Mouse (Mus musculus): ENCODE measurements around the gene Ccdc88c. TPM values are rescaled to one million over a fixed set of nuclear protein-coding genes. Genes with fewer than 3 reads are reported as not detected.
A peak's percentile ranks its signal among the peaks of the same experiment; 100 is the strongest.

The Ccdc88c gene
- polyA plus RNA-seq, 1 experiment from 2014 or later: 9.0 TPM

DNA sequence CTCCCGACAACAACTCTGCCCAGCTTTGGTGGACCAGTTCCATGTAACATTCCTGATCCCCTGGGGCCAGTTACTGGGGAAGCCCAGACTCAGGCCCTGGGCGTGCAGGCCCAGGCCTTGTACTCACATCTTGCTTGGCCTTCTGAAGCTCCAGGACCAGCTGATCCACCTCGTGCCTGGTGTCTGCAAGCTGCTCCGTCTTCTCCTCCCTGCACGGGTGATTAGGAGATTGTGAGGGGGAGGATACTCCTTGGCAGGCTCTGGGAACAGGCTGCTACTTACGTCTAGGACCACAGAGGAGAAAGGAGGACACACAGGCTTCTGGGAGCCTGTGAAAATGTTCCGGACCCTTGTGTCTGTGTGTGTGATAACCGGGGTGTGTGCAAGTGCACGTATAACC, 62.6 kb downstream of the Ccdc88c start:
- 83% methylated on average over 9 of the region's 9 CpGs for WGBS
- no peak for ATAC-seq
- no peak overlapping the region for H3K9ac ChIP-seq (ENCODE audit: low read depth, low read length)
- no peaks in the 10 kb centered on the region; the same call in 1 of the 2 replicates for H3K36me3 ChIP-seq (ENCODE audit: control insufficient read depth, insufficient read depth, low read length)
- H3K4me1 ChIP-seq (ENCODE audit: control insufficient read depth, insufficient read depth, low read depth, low read length): peaks cover 2% of the 10 kb centered on the region; the same call in 1 of the 2 replicates
- no peaks in the 10 kb centered on the region for H3K9me3 ChIP-seq (ENCODE audit: control insufficient read depth, low read length)
- H3K4me2 ChIP-seq (ENCODE audit: low read length): no peak overlapping the region
- no peak overlapping the region for H3K4me3 ChIP-seq (ENCODE audit: low read length)
- H3K27ac ChIP-seq (ENCODE audit: low read depth, low read length): no peak overlapping the region
- H3K27me3 ChIP-seq (replicated peaks; ENCODE audit: control insufficient read depth, insufficient read depth, low read length): no peaks in the 10 kb centered on the region

DNA sequence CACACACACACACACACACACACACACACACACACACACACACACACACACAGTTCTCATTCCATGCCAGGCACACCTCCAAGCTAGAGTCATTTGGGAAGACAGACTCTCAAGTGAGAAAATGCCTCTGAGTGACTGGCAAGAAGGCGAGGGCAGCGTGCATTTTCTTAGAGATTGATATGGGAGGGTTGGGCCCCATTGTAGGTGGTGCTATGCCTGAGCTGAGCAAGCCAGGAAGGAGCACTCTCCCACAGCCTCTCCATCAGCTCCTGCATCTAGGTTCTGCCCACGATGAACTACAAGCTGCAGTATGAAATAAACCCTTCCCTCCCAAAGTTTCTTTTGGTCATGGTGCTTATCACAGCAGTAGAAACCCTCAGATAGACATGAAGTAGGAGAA, 63.6 kb downstream of the Ccdc88c start:
- Histone ChIP-seq H3K27ac (ENCODE audit: low read depth, low read length) (no peak overlapping the region), H3K9ac (ENCODE audit: low read depth, low read length) (no peak overlapping the region), H3K4me2 (ENCODE audit: low read length) (no peak overlapping the region), H3K4me3 (ENCODE audit: low read length) (no peak overlapping the region), H3K4me1 (ENCODE audit: control insufficient read depth, insufficient read depth, low read depth, low read length) (peaks cover 2% of the 10 kb centered on the region; the same call in 1 of the 2 replicates), H3K27me3 (replicated peaks; ENCODE audit: control insufficient read depth, insufficient read depth, low read length) (no peaks in the 10 kb centered on the region), H3K9me3 (ENCODE audit: control insufficient read depth, low read length) (no peaks in the 10 kb centered on the region), H3K36me3 (ENCODE audit: control insufficient read depth, insufficient read depth, low read length) (no peaks in the 10 kb centered on the region; the same call in 1 of the 2 replicates)
- no peak for ATAC-seq
- WGBS: 82% methylated on average over 3 of the region's 3 CpGs

DNA sequence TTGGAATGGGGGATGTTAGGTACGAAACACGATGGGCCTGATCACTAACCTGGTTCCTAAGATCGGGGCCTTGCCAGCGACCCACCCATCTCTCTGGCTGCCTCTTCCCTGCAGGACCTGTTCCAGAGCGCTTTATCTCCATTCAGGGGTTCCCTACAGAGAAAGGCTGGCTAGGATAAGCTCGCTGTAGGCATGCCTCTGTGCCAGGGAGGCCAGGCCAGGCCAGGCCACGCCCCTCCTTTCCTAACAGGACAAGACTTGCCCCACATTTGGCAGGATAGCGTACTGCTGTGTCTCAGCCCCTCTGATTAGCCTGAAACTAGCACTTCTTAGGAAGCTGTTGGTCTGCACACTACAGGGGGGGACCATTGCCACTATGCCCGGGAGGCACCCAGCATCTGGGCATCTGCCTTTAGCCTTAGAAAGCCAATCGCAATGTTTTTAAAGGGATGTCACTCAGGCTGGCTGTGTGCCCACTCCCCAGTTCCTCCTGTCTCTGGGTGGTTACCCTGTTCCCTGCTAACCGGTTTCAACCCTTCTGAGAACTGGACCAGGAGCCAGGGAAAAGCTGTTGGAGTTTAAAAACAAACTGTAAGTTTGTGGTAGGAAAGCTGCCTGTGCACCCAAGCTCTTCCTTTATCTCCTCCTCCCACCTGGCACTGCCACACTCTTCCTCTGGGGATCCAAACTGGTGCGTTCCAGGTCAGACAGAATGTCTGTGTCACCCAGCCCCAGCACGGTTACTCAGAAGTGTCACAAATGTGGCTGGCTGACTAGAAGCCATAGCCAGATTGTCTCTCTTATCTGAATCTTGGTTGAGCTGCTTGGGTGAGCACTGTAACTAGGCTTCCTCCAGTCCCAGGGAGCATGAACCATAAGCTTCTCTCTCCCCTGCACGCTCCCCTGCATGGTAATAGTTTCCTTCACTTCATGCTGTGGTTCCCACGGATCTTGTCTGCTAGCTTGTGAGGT, 69.9 kb downstream of the Ccdc88c start:
- no peak overlapping the region; the same call in 1 of the 2 replicates for H3K27ac ChIP-seq (ENCODE audit: low read depth, low read length)
- peak; percentile 65 for ATAC-seq
- H3K4me1 ChIP-seq (ENCODE audit: control insufficient read depth, insufficient read depth, low read depth, low read length): peaks cover 8% of the 10 kb centered on the region
- no peak overlapping the region for H3K9ac ChIP-seq (ENCODE audit: low read depth, low read length)
- H3K36me3 ChIP-seq (ENCODE audit: control insufficient read depth, insufficient read depth, low read length): no peaks in the 10 kb centered on the region
- H3K4me3 ChIP-seq (ENCODE audit: low read length): no peak overlapping the region
- no peaks in the 10 kb centered on the region for H3K27me3 ChIP-seq (replicated peaks; ENCODE audit: control insufficient read depth, insufficient read depth, low read length)
- H3K4me2 ChIP-seq (ENCODE audit: low read length): no peak overlapping the region
- WGBS: 55% methylated on average over 15 of the region's 15 CpGs
- no peaks in the 10 kb centered on the region for H3K9me3 ChIP-seq (ENCODE audit: control insufficient read depth, low read length)

DNA sequence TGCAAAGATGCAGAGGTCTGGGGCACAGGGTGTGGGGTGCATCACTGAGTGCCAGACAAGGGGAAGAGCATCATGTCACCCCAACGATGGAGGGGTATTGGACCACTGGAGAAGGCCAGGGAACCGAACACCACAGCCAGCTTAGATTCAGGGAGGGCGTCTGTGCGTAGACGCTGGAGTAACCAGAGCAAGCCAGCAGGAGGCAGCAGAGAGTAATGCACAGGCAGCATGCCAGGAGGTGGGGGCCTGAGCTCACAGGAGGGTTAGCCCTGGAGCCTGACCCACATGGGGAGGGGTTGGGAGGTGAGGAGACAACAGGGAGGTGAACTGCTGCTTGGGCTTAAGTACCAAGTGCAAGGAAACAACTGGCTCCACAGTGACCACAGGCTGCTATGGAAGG, 70.8 kb downstream of the Ccdc88c start:
- Histone ChIP-seq H3K4me3 (ENCODE audit: low read length) (no peak overlapping the region), H3K9ac (ENCODE audit: low read depth, low read length) (no peak overlapping the region), H3K4me2 (ENCODE audit: low read length) (no peak overlapping the region), H3K4me1 (ENCODE audit: control insufficient read depth, insufficient read depth, low read depth, low read length) (peaks cover 8% of the 10 kb centered on the region), H3K9me3 (ENCODE audit: control insufficient read depth, low read length) (no peaks in the 10 kb centered on the region), H3K27me3 (replicated peaks; ENCODE audit: control insufficient read depth, insufficient read depth, low read length) (no peaks in the 10 kb centered on the region), H3K36me3 (ENCODE audit: control insufficient read depth, insufficient read depth, low read length) (no peaks in the 10 kb centered on the region), H3K27ac (ENCODE audit: low read depth, low read length) (no peak overlapping the region; the same call in 1 of the 2 replicates)
- 7% methylated on average over 5 of the region's 5 CpGs for WGBS
- ATAC-seq: peak; percentile 34

DNA sequence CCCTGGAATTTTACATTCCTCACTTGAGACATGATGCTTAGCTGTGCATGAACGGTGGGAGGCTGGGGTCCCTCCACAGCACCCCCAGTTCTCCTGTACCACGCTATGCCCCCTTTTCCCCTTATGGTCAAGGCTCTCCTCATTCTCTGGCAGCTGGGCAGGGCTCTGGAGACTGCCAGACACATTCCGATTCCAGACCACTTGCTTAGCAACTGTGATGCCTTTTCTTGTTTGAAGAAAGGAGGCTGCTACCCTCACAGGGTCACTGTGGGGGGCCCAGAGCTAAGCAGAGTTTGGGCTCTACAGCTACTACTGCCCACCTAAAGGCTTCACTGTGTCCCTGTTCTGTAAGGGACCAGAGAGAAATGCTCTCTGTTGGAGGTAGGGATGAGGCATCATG, 71.6 kb downstream of the Ccdc88c start:
- no peak overlapping the region for H3K4me3 ChIP-seq (ENCODE audit: low read length)
- H3K4me2 ChIP-seq (ENCODE audit: low read length): no peak overlapping the region
- no peak overlapping the region; the same call in 1 of the 2 replicates for H3K9ac ChIP-seq (ENCODE audit: low read depth, low read length)
- H3K27me3 ChIP-seq (replicated peaks; ENCODE audit: control insufficient read depth, insufficient read depth, low read length): no peaks in the 10 kb centered on the region
- H3K4me1 ChIP-seq (ENCODE audit: control insufficient read depth, insufficient read depth, low read depth, low read length): peaks cover 11% of the 10 kb centered on the region
- H3K36me3 ChIP-seq (ENCODE audit: control insufficient read depth, insufficient read depth, low read length): no peaks in the 10 kb centered on the region
- H3K27ac ChIP-seq (ENCODE audit: low read depth, low read length): peak overlapping the region; percentile 39; the same call in 1 of the 2 replicates
- H3K9me3 ChIP-seq (ENCODE audit: control insufficient read depth, low read length): no peaks in the 10 kb centered on the region
- ATAC-seq: peak; percentile 18; the same call in 1 of the 2 replicates
- 22% methylated on average over 3 of the region's 3 CpGs for WGBS

DNA sequence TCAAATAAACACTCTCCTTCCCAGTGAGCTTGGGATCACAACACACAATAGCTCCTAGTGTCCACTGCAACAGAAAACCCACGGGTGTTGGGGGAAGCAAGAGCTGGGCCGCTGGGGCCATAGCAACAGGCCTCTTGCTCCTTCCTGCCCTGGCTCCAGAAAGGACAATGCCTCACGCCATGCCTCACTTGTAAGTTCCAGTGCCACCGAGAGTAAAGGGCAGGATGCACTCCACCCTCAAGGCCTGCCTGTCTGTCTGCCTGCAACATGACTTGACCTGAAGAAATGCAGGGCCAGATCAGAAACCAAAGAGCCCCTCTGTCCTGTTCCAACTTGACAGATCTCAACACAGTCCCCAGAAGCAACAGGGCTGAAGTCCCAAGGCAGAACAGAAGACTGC, 72.0 kb downstream of the Ccdc88c start:
- Histone ChIP-seq H3K9ac (ENCODE audit: low read depth, low read length) (no peak overlapping the region; the same call in 1 of the 2 replicates), H3K36me3 (ENCODE audit: control insufficient read depth, insufficient read depth, low read length) (no peaks in the 10 kb centered on the region), H3K4me2 (ENCODE audit: low read length) (no peak overlapping the region), H3K27ac (ENCODE audit: low read depth, low read length) (peak overlapping the region; percentile 39; the same call in 1 of the 2 replicates), H3K4me1 (ENCODE audit: control insufficient read depth, insufficient read depth, low read depth, low read length) (peaks cover 11% of the 10 kb centered on the region), H3K27me3 (replicated peaks; ENCODE audit: control insufficient read depth, insufficient read depth, low read length) (no peaks in the 10 kb centered on the region), H3K9me3 (ENCODE audit: control insufficient read depth, low read length) (no peaks in the 10 kb centered on the region), H3K4me3 (ENCODE audit: low read length) (no peak overlapping the region)
- no peak for ATAC-seq
- WGBS: 33% methylated on average over 4 of the region's 4 CpGs

DNA sequence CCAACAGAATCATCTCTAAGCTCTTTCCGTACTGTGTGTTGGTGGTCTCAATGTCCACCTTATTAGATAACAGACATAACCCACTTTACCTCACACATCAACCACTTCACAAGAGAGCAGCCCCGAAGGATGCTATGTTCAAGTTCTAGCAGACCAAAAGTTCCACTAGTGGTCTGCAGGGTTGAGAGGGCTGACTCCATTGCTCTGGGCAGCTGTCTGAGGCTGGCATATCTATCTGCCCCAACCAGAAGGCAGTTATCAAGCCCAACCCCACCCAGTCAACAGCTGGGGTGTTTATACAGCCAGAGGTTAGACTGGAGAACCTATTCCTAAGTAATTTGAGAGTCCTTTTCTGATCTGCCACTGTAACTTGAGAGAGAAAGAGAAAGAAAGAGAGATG, 72.8 kb downstream of the Ccdc88c start:
- Histone ChIP-seq H3K36me3 (ENCODE audit: control insufficient read depth, insufficient read depth, low read length) (no peaks in the 10 kb centered on the region), H3K27ac (ENCODE audit: low read depth, low read length) (no peak overlapping the region), H3K27me3 (replicated peaks; ENCODE audit: control insufficient read depth, insufficient read depth, low read length) (no peaks in the 10 kb centered on the region), H3K9ac (ENCODE audit: low read depth, low read length) (no peak overlapping the region), H3K4me3 (ENCODE audit: low read length) (no peak overlapping the region), H3K9me3 (ENCODE audit: control insufficient read depth, low read length) (no peaks in the 10 kb centered on the region), H3K4me1 (ENCODE audit: control insufficient read depth, insufficient read depth, low read depth, low read length) (peaks cover 11% of the 10 kb centered on the region), H3K4me2 (ENCODE audit: low read length) (no peak overlapping the region)
- ATAC-seq: no peak
- WGBS: 90% methylated on average over 2 of the region's 2 CpGs

DNA sequence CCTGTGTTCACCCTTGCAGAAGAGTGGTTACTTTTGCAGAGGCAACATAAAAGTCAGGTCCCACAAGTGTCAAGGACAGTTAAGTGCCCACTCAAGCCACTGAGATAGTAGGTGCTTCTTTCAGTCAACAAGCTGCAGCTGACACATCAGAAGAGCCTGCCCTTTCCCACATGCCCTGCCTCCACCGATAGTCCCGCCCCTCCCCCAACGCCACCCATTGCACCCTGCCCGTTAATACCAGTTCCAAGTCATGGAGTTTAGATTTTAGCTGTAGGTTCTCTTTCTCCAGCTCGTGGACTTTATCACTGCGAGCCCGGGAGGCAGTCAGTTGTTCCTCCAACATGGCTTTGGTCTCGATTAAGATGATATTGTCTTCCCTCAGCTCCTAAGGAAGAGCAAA, 74.9 kb downstream of the Ccdc88c start:
- Histone ChIP-seq H3K27ac (ENCODE audit: low read depth, low read length) (no peak overlapping the region), H3K4me2 (ENCODE audit: low read length) (no peak overlapping the region), H3K36me3 (ENCODE audit: control insufficient read depth, insufficient read depth, low read length) (no peaks in the 10 kb centered on the region), H3K9ac (ENCODE audit: low read depth, low read length) (no peak overlapping the region), H3K9me3 (ENCODE audit: control insufficient read depth, low read length) (no peaks in the 10 kb centered on the region), H3K4me1 (ENCODE audit: control insufficient read depth, insufficient read depth, low read depth, low read length) (peaks cover 11% of the 10 kb centered on the region), H3K27me3 (replicated peaks; ENCODE audit: control insufficient read depth, insufficient read depth, low read length) (no peaks in the 10 kb centered on the region), H3K4me3 (ENCODE audit: low read length) (no peak overlapping the region)
- WGBS: 70% methylated on average over 8 of the region's 8 CpGs
- no peak for ATAC-seq

DNA sequence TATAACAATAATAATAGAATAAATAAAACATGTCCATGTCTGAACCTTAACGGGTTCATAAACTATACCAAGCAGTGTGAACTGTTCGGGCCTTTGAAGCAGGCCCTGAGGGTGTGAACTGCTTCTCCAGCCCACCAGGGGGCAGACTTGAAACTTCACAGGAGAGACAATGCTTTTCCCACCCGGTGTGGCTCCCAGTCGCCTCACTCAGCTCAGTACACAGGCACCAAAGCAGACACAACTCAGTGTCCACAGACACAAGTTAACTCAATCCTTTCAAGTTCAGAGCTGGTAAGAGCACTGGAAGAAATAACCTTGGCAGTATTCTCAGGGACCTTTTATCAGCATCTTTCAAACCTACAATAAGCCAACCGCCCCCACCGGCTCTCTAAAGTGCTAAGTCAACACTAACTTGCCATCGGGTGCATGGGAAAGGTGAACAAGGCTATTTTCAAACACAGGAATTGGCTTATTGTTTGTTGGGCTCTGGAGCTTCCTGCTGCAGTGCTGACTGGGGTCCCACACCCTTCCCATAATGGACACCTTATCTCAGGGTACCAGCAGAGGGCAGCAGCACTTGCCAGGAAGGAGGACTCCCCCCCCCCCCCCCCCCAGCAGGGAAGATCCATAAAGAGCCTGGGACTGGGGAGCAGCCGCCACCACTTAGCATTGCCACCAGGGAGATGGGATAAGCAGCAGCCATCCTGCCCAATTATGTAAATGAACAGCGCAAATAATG, 76.5 kb downstream of the Ccdc88c start:
- Histone ChIP-seq H3K4me1 (ENCODE audit: control insufficient read depth, insufficient read depth, low read depth, low read length) (peaks cover 8% of the 10 kb centered on the region), H3K27me3 (replicated peaks; ENCODE audit: control insufficient read depth, insufficient read depth, low read length) (no peaks in the 10 kb centered on the region), H3K4me3 (ENCODE audit: low read length) (no peak overlapping the region), H3K27ac (ENCODE audit: low read depth, low read length) (peak overlapping the region; percentile 18; the same call in 1 of the 2 replicates), H3K9ac (ENCODE audit: low read depth, low read length) (no peak overlapping the region), H3K36me3 (ENCODE audit: control insufficient read depth, insufficient read depth, low read length) (no peaks in the 10 kb centered on the region; the same call in 1 of the 2 replicates), H3K4me2 (ENCODE audit: low read length) (peak overlapping the region; percentile 38), H3K9me3 (ENCODE audit: control insufficient read depth, low read length) (no peaks in the 10 kb centered on the region)
- ATAC-seq: peak; percentile 78
- 37% methylated on average over 9 of the region's 9 CpGs for WGBS
